In the genomic region with DNA sequence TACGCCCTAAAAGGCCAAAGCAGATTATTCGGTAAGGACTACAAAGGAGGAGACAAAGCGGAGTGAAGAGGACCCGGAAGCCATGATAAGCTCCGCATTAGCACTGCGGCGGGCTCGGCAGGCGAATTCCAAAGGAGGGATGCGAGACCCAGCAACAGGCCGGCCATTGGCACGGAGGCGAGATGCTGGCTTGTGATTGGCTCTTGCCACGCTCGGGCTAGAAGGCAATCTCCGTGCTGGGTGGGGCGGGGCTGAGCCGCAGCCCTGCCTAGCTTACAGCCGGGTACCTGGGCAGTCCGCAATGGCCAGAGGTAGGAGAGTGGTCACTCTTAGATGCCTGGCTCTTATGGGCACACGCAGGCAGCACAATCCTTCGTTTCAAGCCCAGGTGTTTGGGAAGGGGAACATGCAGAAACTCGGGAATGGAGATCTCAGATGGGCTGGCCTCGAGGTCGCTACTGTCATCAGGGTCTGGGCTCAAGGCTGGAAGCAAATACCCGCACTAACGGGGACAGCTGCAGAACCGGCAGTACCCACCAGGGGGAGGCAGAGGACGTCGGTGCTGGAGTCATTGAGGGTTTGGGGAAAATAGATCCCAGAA, we compare ENCODE assay signal across 8 mouse cellular contexts. TPM values are rescaled to one million over a fixed set of nuclear protein-coding genes. Genes with fewer than 3 reads are reported as not detected.
DNase-seq lines count a peak whose midpoint lies in the region; ATAC-seq and TF ChIP-seq lines count a peak whose summit lies in the region.

No protein-coding gene starts in this region.

- H3K27me3 ChIP-seq in embryonic facial prominence, embryonic 11.5 days (ENCODE audit: control insufficient read depth, insufficient read depth, low read length), result no peaks in the 10 kb centered on the region
- no peaks in the 10 kb centered on the region for H3K27me3 ChIP-seq in kidney, adult 2 months (replicated peaks; ENCODE audit: control insufficient read depth, insufficient read depth, low read length)
- H3K27me3 ChIP-seq in limb, embryonic 11.5 days (ENCODE audit: control insufficient read depth, insufficient read depth, low read length), result no peaks in the 10 kb centered on the region
- no peaks in the 10 kb centered on the region for H3K27me3 ChIP-seq in midbrain, embryonic 14.5 days (ENCODE audit: control insufficient read depth, insufficient read depth, low read length)

- peak; percentile 97 for TF ChIP-seq CTCF in kidney, adult 2 months (conservative IDR thresholded peaks at IDR 0.05; ENCODE audit: insufficient read depth, insufficient read length, low read depth, low read length)

- peak overlapping the region; percentile 65 for H3K4me2 ChIP-seq in embryonic facial prominence, embryonic 11.5 days (ENCODE audit: low read depth, low read length)
- H3K4me2 ChIP-seq in limb, embryonic 11.5 days (ENCODE audit: low read depth, severe bottlenecking), result peak overlapping the region; percentile 72
- H3K4me2 ChIP-seq in midbrain, embryonic 14.5 days (ENCODE audit: low read length), result peak overlapping the region; percentile 71

- no peaks in the 10 kb centered on the region; the same call in 1 of the 2 replicates for H3K36me3 ChIP-seq in embryonic facial prominence, embryonic 11.5 days (replicated peaks; ENCODE audit: control insufficient read depth, insufficient read depth, low read depth, low read length)
- no peaks in the 10 kb centered on the region for H3K36me3 ChIP-seq in kidney, adult 2 months (ENCODE audit: control insufficient read depth, insufficient read depth, low read length)
- H3K36me3 ChIP-seq in limb, embryonic 11.5 days (ENCODE audit: control insufficient read depth, insufficient read depth, low read length), result peaks cover 3% of the 10 kb centered on the region
- peaks cover 27% of the 10 kb centered on the region for H3K36me3 ChIP-seq in midbrain, embryonic 14.5 days (ENCODE audit: control insufficient read depth, insufficient read depth, low read length)

- no peaks in the 10 kb centered on the region for H3K4me1 ChIP-seq in embryonic facial prominence, embryonic 11.5 days (ENCODE audit: control insufficient read depth, insufficient read depth, low read length)
- no peaks in the 10 kb centered on the region for H3K4me1 ChIP-seq in kidney, adult 2 months (ENCODE audit: control insufficient read depth, insufficient read depth, low read length)
- peaks cover 2% of the 10 kb centered on the region; the same call in 1 of the 2 replicates for H3K4me1 ChIP-seq in limb, embryonic 11.5 days (ENCODE audit: control insufficient read depth, insufficient read depth, low read length)
- peaks cover 15% of the 10 kb centered on the region; the same call in 1 of the 2 replicates for H3K4me1 ChIP-seq in midbrain, embryonic 14.5 days (ENCODE audit: control insufficient read depth, insufficient read depth, low read length)

- peak overlapping the region; percentile 28 for H3K4me3 ChIP-seq in embryonic facial prominence, embryonic 11.5 days (ENCODE audit: low read depth, low read length)
- H3K4me3 ChIP-seq in kidney, adult 2 months (ENCODE audit: insufficient read depth, low read depth, low read length), result peak overlapping the region; percentile 61
- H3K4me3 ChIP-seq in limb, embryonic 11.5 days (ENCODE audit: low read depth, low read length), result peak overlapping the region; percentile 31
- H3K4me3 ChIP-seq in midbrain, embryonic 14.5 days (replicated peaks; ENCODE audit: low read depth, low read length), result peak overlapping the region; percentile 33

- peak; percentile 96 for ATAC-seq in embryonic facial prominence, embryonic 11.5 days (replicated peaks; ENCODE audit: insufficient number of reproducible peaks, low FRiP score, low TSS enrichment, low read depth)
- peak; percentile 96 for ATAC-seq in limb, embryonic 11.5 days (ENCODE audit: insufficient number of reproducible peaks, low FRiP score, low TSS enrichment, low read depth)
- peak; percentile 96 for ATAC-seq in midbrain, embryonic 14.5 days (ENCODE audit: low FRiP score, low TSS enrichment)

- peak; percentile 64 for TF ChIP-seq POLR2A in kidney, adult 2 months (IDR thresholded peaks at IDR 0.05; ENCODE audit: low read depth, low read length)

- peak overlapping the region; percentile 49; the same call in 1 of the 2 replicates for H3K27ac ChIP-seq in embryonic facial prominence, embryonic 11.5 days (replicated peaks; ENCODE audit: low read depth, low read length)
- peak overlapping the region; percentile 49 for H3K27ac ChIP-seq in kidney, adult 2 months (ENCODE audit: insufficient read depth, low read depth, low read length)
- no peak overlapping the region for H3K27ac ChIP-seq in limb, embryonic 11.5 days (replicated peaks; ENCODE audit: low read depth, low read length)
- peak overlapping the region; percentile 94 for H3K27ac ChIP-seq in midbrain, embryonic 14.5 days (replicated peaks; ENCODE audit: low read depth, low read length)

- no peaks in the 10 kb centered on the region for H3K9me3 ChIP-seq in embryonic facial prominence, embryonic 11.5 days (replicated peaks; ENCODE audit: control insufficient read depth, low read length)
- H3K9me3 ChIP-seq in limb, embryonic 11.5 days (ENCODE audit: control insufficient read depth, low read length), result no peaks in the 10 kb centered on the region
- H3K9me3 ChIP-seq in midbrain, embryonic 14.5 days (ENCODE audit: control insufficient read depth, low read length), result no peaks in the 10 kb centered on the region

- H3K9ac ChIP-seq in embryonic facial prominence, embryonic 11.5 days (replicated peaks; ENCODE audit: low read length), result peak overlapping the region; percentile 46
- 0 out of 2 replicates have a peak overlapping the region, but pooled peaks have one; percentile 22 for H3K9ac ChIP-seq in limb, embryonic 11.5 days (ENCODE audit: low read length)
- H3K9ac ChIP-seq in midbrain, embryonic 14.5 days (replicated peaks; ENCODE audit: low read length), result peak overlapping the region; percentile 56

- under 1% methylated on average over 30 of the region's 30 CpGs for WGBS in embryonic facial prominence, embryonic 11.5 days
- 1% methylated on average over 30 of the region's 30 CpGs for WGBS in kidney, adult 2 months
- under 1% methylated on average over 30 of the region's 30 CpGs for WGBS in limb, embryonic 11.5 days
- WGBS in midbrain, embryonic 14.5 days, result under 1% methylated on average over 30 of the region's 30 CpGs

- peak; percentile 58 for DNase-seq in 3134 (ENCODE audit: extremely low read depth, insufficient read length, low spot score)
- peak; percentile 92 for DNase-seq in adrenal gland, postnatal 25 days
- DNase-seq in embryonic facial prominence, embryonic 11.5 days (ENCODE audit: low spot score), result peak; percentile 95
- DNase-seq in heart, adult 18-20 months, result peak; percentile 86 to 98
- peak; percentile 92 for DNase-seq in kidney, adult 2 months
- DNase-seq in limb, embryonic 11.5 days (ENCODE audit: low spot score), result peak; percentile 97
- peak; percentile 94 for DNase-seq in midbrain, embryonic 14.5 days
- DNase-seq in spleen, adult 12 weeks (ENCODE audit: low spot score), result peak; percentile 59

RNA-seq across cellular contexts. Expression of gene Hspb1, which starts 15.9 kb away (rescaled TPM):
- total RNA-seq in adrenal gland, postnatal 25 days (2021), result 80.7 and 133 TPM in 2 replicates
- polyA plus RNA-seq in embryonic facial prominence, embryonic 11.5 days (2014; fragmentation: Nextera tagmentation; extraction: Ambion mirVana), result 27.3 and 38.2 TPM in 2 replicates
- total RNA-seq in heart, adult 18-20 months (2021), result 100 to 1,000 TPM; 501 to 698 TPM
- 77.2 and 77.8 TPM in 2 replicates for polyA plus RNA-seq in kidney, adult 2 months (2012; rRNA removed)
- polyA plus RNA-seq in limb, embryonic 11.5 days (2014; fragmentation: Nextera tagmentation; extraction: Ambion mirVana), result 30.7 and 35.4 TPM in 2 replicates
- 5.5 and 6.4 TPM in 2 replicates for polyA plus RNA-seq in midbrain, embryonic 14.5 days (2014; fragmentation: Nextera tagmentation; extraction: Ambion mirVana)

RNA-seq across cellular contexts. Expression of gene Ywhag, which starts 30.8 kb away (rescaled TPM):
- total RNA-seq in adrenal gland, postnatal 25 days (2021), result 477 and 524 TPM in 2 replicates
- polyA plus RNA-seq in embryonic facial prominence, embryonic 11.5 days (2014; fragmentation: Nextera tagmentation; extraction: Ambion mirVana), result 132 and 133 TPM in 2 replicates
- 100 to 1,000 TPM; 285 to 287 TPM for total RNA-seq in heart, adult 18-20 months (2021)
- polyA plus RNA-seq in kidney, adult 2 months (2012; rRNA removed), result 47.9 and 57.1 TPM in 2 replicates
- polyA plus RNA-seq in limb, embryonic 11.5 days (2014; fragmentation: Nextera tagmentation; extraction: Ambion mirVana), result 98.2 and 105 TPM in 2 replicates
- 420 and 582 TPM in 2 replicates for polyA plus RNA-seq in midbrain, embryonic 14.5 days (2014; fragmentation: Nextera tagmentation; extraction: Ambion mirVana)
